Mouse (Mus musculus): Measurements from ENCODE around the gene Abr.

Abr gene

DNA sequence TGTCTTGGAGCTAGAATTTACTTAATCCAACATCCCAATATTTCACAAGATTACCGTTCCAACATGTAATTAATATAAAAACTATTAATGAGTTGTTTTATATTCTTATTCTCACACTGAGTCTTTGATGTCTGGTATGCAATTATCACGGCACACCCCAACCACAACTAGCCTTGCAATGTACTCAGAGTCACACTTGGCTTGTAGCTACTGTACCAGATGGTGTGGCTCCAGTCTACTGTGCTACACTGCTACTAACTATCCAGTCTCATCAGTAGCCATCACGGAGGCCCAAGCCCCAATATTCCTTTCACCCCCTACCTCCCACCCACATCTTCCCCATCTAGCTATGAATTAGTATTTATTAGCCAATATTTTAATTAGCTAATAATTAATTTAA is 245.7 kb downstream of the Abr start:
- no peak for DNase-seq (ENCODE audit: low read depth, low spot score)

DNA sequence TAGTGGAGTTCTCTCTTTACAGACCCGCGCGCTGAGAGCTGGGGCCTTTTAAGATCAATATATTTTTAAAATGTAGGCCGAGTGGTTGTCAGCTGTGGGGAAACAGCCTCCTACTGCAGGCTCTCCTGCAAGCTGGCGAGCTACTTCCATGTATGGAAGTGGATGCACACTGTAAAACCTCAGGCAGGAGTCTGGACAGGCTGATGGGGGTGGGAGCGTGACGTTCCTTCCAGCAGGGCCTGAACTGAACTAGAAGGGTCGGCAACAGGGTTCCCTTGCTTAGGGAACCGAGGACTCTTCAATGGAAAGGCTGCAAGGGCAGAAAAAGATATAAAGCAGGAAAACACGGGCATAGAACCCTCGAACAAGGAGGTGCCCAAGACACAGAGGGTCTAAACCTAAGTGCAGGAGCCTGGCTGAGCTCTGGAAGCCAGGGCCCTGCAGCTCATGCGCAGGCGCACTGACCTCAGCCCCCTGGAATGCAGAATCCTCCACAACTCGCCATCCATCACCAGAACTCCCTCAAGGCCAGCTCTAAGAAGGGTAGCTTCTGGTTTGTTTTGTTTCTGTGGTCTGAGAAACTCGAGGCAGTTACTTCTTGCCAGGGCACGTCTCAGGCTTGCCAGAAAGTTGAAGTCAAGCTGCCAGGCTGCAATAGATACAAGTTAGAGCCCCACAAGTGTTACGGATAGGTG is 247.5 kb downstream of the Abr start:
- DNase-seq (ENCODE audit: low read depth, low spot score) = no peak

DNA sequence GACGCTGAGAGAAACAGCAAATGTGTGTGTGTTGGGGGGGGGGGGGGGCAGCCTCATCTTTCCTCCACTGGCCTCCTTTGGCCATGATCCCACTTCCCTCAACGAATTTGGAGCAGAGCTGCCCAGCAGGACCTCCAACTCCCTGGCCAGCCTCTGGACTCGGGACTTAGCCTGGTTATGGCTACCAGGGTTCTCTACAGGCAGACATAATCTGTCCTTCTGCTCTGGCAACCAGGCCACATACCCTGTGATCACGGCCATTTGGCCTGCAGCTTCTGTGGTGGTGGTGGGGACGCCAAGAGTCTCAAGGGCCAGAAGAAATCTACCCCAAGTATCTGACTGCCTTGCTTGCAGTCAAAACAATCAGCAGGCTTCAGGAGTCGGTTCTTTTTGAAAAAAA is 249.6 kb downstream of the Abr start:
- DNase-seq (ENCODE audit: low read depth, low spot score) = no peak

DNA sequence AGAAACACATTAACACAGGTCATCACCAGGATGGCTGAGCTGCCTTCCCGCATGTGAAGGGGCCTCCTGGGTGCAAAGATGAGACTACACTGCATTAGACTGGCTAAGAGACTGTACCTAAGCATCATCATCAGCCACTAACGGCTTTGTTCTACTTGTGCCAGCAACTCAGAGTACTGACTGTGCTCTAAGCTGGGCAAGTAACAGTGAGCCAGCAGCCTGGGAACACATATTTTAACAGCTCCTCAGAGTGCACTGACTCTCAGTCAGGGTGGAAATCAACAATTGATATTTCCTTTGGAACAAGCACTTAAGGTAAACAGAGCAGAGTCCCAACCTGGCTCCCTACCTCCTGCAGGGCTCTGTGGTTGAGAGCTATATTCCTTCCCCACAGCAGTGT is 250.0 kb downstream of the Abr start:
- no peak for DNase-seq (ENCODE audit: low read depth, low spot score)

DNA sequence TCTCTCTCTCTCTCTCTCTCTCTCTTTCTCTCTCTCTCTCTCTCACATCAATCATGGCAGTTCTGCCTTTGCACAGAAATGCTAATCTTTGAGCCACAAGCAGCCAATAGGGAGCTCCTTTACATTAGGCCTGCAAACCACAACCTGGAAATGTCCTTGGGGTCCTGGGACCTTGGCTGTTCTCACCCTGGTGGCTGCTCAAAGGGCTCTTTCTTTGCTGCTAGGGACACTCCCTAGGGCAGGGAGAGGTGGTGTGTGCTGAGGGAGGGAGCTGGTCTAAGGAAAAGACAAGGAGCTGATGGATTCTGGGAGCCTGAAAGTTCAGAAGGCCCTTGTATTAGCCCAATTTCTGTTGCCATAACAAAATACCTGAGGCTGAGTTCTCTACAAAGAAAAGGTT is 251.6 kb downstream of the Abr start:
- no peak for DNase-seq (ENCODE audit: low read depth, low spot score)

All from retina, adult 2 months (tissue).